Mouse (Mus musculus): ENCODE measurements around the gene Tmem215.

DNA sequence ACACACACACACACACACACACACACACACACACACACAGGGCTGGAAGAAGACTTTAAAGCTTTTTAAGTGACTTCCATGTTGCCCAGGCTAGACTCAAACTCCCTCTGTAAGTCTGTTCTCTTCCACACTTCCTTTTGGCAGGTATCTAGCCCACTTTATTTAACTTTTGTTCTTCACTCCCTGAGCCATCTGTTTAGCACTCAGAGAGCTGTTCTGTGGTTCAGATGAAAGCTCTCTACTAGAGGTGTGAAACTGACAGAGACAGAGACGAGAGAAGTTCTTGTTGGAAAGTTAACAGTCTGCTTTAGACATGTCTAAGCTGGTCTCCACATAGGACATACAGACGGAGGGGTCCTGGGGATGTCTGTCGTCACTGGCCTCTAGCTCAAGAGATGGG lies 30.5 kb downstream of the Tmem215 start:
- TF ChIP-seq CTCF (IDR thresholded peaks at IDR 0.05; ENCODE audit: low read depth) (no peak), EP300 (IDR thresholded peaks at IDR 0.05; ENCODE audit: low read depth) (no peak)
